Mouse (Mus musculus) heart, adult 2 months (tissue): ENCODE measurements at regions not wholly inside any gene's neighbourhood (a gene's known extent, or its start where the extent isn't known, plus 50 kb on each side); places are given as distances from the start of the nearest gene placed in this dataset.

ENCODE experiments used
- CTCF ChIP-seq: fragments of 200-600 bp; IDR thresholded peaks from 2 replicates; pipeline ENCODE4 v1.8.1; 2022; ENCODE audit warnings: antibody characterized with exemption, mild to moderate bottlenecking, moderate library complexity
- EP300 ChIP-seq: fragments of 200-500 bp; IDR thresholded peaks from 2 replicates; pipeline ENCODE4 v1.6.1; 2011; ENCODE audit warnings: low read depth, low read length, control low read depth; ENCODE audit not compliant: insufficient read depth
- POLR2A ChIP-seq: fragments of 200-500 bp; IDR thresholded peaks from 2 replicates; pipeline ENCODE4 v1.6.1; 2011; ENCODE audit warnings: mild to moderate bottlenecking, low read depth, low read length, control low read depth; ENCODE audit not compliant: insufficient read depth

- TF ChIP-seq CTCF = no peak
- TF ChIP-seq POLR2A = no peak
- no peak for TF ChIP-seq EP300
These were observed 145.4 kb upstream of the Dcn start for GRCm38 (mm10) chr10:97334044-97334443.
